Mouse (Mus musculus) forebrain, embryonic 15.5 days (tissue): ENCODE measurements around the gene Akt1. TPM values are rescaled to one million over a fixed set of nuclear protein-coding genes. Genes with fewer than 3 reads are reported as not detected.
A peak's percentile ranks its signal among the peaks of the same experiment; 100 is the strongest.

ENCODE experiments used
- ATAC-seq: fragments of 200-750 bp; cut with Nextera tagmentation; replicated peaks from 2 replicates; pipeline ENCODE4 v1.8.0; 2017; ENCODE audit warnings: mild to moderate bottlenecking, moderate TSS enrichment, moderate library complexity
- H3K27ac ChIP-seq: fragments of 300-500 bp; sonication (generic); replicated peaks from 2 replicates; pipeline ENCODE4 v1.5.1; 2015; ENCODE audit warnings: mild to moderate bottlenecking, inconsistent platforms
- H3K27me3 ChIP-seq: fragments of 300-500 bp; sonication (generic); 2 replicates; pipeline ENCODE4 v1.6.1; 2015; ENCODE audit warnings: inconsistent platforms
- H3K36me3 ChIP-seq: fragments of 300-500 bp; sonication (generic); 2 replicates; pipeline ENCODE4 v1.6.1; 2015; ENCODE audit warnings: mild to moderate bottlenecking, inconsistent platforms
- H3K4me1 ChIP-seq: fragments of 300-500 bp; sonication (generic); 2 replicates; pipeline ENCODE4 v1.6.1; 2015; ENCODE audit warnings: inconsistent platforms
- H3K4me2 ChIP-seq: fragments of 300-500 bp; sonication (generic); replicated peaks from 2 replicates; pipeline ENCODE4 v1.6.1; 2015; ENCODE audit warnings: mild to moderate bottlenecking, inconsistent platforms
- H3K4me3 ChIP-seq: fragments of 300-500 bp; sonication (generic); 2 replicates; pipeline ENCODE4 v1.5.1; 2015; ENCODE audit warnings: mild to moderate bottlenecking, inconsistent platforms
- H3K9ac ChIP-seq: fragments of 300-500 bp; sonication (generic); replicated peaks from 2 replicates; pipeline ENCODE4 v1.6.1; 2015; ENCODE audit warnings: mild to moderate bottlenecking, inconsistent platforms
- H3K9me3 ChIP-seq: fragments of 300-500 bp; sonication (generic); 2 replicates; pipeline ENCODE4 v1.6.1; 2016; ENCODE audit warnings: inconsistent platforms
- WGBS: fragments of 180-500 bp; shearing (Covaris S2); methylation state at CpG from one replicate; pipeline ENCODE4 v1.1.7; 2015; ENCODE audit warnings: mixed read lengths; 5-methylcytosine and 5-hydroxymethylcytosine counted together
- polyA plus RNA-seq: library from polyadenylated mRNA; unstranded; fragments of >200 nt; fragmentation: Nextera tagmentation; extraction: Ambion mirVana; gene quantifications from 2 replicates; pipeline ENCODE4 v1.2.1, GENCODE M21; 2015

Akt1 gene
- polyA plus RNA-seq: 79.1 and 147 TPM in 2 replicates

DNA sequence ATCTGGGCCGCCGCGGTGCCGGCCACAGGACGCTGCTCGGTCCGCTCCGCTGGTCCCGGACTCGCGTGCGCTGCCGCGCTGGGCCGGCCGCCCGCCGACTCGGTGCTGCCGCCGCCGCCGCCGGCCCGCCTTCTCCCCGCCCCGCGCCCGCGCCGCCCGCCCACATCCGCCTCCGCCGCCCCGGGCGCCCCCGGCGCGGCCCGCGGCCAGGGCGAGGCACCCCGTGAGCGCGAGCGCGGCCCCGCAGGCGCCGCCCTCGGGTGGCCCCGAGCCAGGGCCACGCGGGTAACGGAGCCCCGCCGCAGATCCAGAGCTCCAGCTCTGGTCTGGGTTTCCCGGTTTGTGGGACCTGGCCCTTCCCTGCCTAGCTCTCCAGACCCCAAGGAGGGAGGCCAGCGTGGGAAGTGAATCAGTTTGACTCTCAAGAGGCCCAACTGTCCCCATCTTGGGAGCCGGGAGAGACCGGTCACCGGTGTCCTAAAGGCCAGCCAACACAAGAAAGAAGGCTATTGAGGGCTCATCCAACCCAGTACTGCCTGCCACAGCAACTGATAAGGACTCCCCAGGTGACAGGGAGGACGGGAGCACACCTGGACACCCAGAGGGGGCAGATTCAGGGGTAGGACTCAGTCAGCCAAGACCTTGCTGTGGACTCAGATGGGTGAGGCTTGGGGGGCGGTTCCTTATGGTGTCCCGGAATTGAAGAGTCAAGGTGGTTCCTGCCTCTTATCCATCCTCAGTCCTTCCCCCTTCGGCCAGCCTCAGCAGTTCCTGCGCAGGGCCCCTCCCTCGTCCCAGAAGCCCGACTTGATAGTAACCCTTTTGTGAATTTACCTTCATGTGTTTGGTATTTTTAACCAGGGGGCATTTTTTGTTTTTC is at the start of gene Akt1:
TSS of gene Akt1 (minus strand) at position 753 of the 880 bp plus-strand sequence.
- peaks cover 12% of the 10 kb centered on the region for H3K27me3 ChIP-seq
- WGBS: under 1% methylated on average over 34 of the region's 70 CpGs
- peak within 1 kb of the TSS; percentile 91 for H3K27ac ChIP-seq
- H3K36me3 ChIP-seq: peaks cover 12% of the 10 kb centered on the region; the same call in 1 of the 2 replicates
- peak; percentile 9; the same call in 1 of the 2 replicates for ATAC-seq
- H3K4me1 ChIP-seq: peaks cover 53% of the 10 kb centered on the region
- peak within 1 kb of the TSS; percentile 94 for H3K4me3 ChIP-seq
- peak within 1 kb of the TSS; percentile 87 for H3K4me2 ChIP-seq
- H3K9ac ChIP-seq: peak within 1 kb of the TSS; percentile 98
- no peaks in the 10 kb centered on the region for H3K9me3 ChIP-seq

DNA sequence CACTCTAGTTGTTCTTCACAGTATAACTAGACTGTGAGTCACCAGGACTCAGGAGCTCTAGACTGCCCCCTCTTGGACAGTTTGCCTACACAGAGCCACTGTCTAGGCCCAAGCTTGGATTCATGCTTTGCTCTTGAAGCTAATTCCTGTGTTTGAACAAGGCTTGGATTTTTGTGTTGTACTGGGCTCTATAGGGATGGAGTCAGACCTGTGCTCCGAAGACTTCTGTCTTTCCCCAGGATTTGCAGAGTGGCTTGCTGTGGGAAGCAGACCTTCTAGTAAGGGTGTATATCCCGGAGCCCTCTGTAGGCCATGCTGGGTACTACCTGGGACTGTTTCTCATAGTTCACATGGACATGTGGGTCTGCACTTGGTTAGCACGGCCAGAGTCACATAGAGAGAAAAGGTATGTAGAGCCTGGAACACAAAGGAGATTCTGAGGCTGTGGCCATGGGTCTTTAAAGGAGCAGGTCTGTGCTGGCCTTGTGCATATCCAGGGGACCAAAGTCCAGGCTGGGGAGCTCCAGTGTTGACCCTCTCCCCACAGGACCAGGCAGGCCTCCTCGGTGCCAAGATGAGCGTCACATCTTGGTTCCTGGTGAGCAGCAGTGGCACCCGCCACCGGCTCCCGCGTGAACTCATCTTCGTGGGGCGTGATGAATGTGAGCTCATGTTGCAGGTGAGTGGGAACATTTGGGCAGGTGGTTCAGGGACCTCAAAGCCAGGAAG is 49.6 kb upstream of the Akt1 start:
- 77% methylated on average over 11 of the region's 11 CpGs for WGBS
- H3K4me1 ChIP-seq: peaks cover 36% of the 10 kb centered on the region
- H3K9ac ChIP-seq: no peak overlapping the region
- H3K27me3 ChIP-seq: no peaks in the 10 kb centered on the region
- no peak overlapping the region for H3K27ac ChIP-seq
- H3K4me3 ChIP-seq: no peak overlapping the region
- no peak; the same call in 1 of the 2 replicates for ATAC-seq
- no peak overlapping the region for H3K4me2 ChIP-seq
- H3K9me3 ChIP-seq: no peaks in the 10 kb centered on the region
- no peaks in the 10 kb centered on the region for H3K36me3 ChIP-seq

DNA sequence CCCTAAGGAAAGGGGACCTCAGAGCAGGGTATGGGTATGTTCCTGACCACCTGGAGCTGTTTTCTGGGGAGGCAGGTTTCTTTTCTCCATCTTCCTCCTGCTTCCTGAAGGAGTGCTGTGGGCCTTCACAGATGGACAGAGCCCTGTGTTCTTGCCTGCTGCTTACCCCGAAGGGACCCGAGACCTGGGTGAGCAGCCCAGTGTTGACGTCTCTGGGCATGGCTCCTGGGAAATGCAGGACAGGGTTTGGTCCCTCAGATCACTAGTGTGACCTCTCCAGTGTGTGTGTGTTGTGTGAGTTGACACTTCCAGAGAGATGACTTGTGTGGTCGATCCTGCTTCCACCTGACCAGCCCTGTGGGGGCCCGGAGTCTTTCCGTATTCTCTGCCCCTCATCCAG is 48.8 kb upstream of the Akt1 start:
- 90% methylated on average over 6 of the region's 6 CpGs for WGBS

DNA sequence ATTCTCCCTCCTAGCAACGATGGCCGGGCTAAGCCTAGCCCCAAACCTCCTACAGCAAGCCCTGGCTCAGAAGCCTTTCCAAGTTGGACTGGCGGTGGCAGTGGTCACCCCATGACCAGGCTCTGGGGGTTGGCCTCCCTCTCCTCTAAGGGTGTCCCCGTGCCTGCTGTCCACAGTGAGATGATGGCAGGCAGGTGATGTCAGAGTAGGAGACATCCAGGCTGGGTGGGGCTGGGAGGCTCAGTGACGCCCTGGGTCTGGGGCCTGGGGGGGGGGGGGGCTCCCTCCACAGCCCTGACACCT is 48.3 kb upstream of the Akt1 start:
- H3K36me3 ChIP-seq: no peaks in the 10 kb centered on the region
- peak overlapping the region; percentile 59 for H3K27ac ChIP-seq
- H3K4me3 ChIP-seq: peak overlapping the region; percentile 78
- WGBS: 11% methylated on average over 5 of the region's 5 CpGs
- peak; percentile 20; the same call in 1 of the 2 replicates for ATAC-seq
- peak overlapping the region; percentile 80 for H3K9ac ChIP-seq
- H3K9me3 ChIP-seq: no peaks in the 10 kb centered on the region
- H3K4me2 ChIP-seq: peak overlapping the region; percentile 85
- no peaks in the 10 kb centered on the region for H3K27me3 ChIP-seq
- H3K4me1 ChIP-seq: peaks cover 36% of the 10 kb centered on the region

More for the DNA sequence above, 48.8 kb upstream of the Akt1 start:
- H3K27ac ChIP-seq: no peak overlapping the region
- H3K9ac ChIP-seq: 0 out of 2 replicates have a peak overlapping the region, but pooled peaks have one; percentile 80
- H3K4me2 ChIP-seq: peak overlapping the region; percentile 85
- peaks cover 36% of the 10 kb centered on the region for H3K4me1 ChIP-seq
- no peaks in the 10 kb centered on the region for H3K9me3 ChIP-seq
- H3K36me3 ChIP-seq: no peaks in the 10 kb centered on the region
- ATAC-seq: no peak
- no peaks in the 10 kb centered on the region for H3K27me3 ChIP-seq
- H3K4me3 ChIP-seq: peak overlapping the region; percentile 78

DNA sequence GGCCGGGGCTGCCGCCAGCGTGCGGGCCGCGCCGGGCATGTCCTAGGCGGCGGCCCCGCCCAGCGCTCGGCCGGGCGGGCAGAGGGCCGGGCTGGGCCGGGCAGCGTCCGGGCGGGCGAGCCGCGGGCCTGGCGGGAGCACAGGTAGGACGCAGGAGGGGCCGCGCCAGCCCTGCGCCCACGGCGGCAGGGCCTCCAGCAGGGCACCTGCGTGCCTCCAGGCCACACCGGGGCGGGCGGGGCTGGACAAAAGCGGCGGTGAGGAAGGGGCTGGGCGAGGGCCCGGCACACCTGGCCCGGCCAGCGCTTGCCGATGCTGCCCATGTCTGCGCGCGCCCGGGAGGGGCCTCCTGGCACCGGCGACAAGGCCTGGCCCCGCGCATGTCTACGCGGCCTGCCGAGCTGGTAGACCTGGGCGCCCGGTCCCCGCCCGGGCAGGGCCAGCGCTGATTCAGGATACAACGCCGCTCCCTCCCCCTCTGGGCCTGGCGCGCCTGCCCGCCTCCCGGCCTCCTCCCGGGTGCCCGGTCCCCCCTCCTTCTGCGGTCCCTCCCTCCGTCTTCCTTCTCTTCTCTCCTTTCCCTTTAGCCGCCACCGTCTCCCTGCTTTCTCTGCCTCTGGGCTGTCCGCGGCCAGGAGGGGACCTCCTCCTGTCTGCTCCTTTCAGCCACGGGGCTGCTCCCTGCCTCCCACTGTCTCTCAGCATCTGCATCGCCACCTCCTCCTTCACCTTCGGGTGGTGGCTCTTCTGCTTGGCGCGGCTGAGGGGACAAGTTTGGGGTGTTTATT is 47.8 kb upstream of the Akt1 start:
- Histone ChIP-seq H3K36me3 (no peaks in the 10 kb centered on the region), H3K9ac (peak overlapping the region; percentile 80), H3K4me3 (peak overlapping the region; percentile 78), H3K27me3 (no peaks in the 10 kb centered on the region), H3K4me1 (peaks cover 36% of the 10 kb centered on the region), H3K27ac (peak overlapping the region; percentile 59), H3K4me2 (peak overlapping the region; percentile 85), H3K9me3 (no peaks in the 10 kb centered on the region)
- peak; percentile 55 for ATAC-seq
- WGBS: under 1% methylated on average over 42 of the region's 75 CpGs

DNA sequence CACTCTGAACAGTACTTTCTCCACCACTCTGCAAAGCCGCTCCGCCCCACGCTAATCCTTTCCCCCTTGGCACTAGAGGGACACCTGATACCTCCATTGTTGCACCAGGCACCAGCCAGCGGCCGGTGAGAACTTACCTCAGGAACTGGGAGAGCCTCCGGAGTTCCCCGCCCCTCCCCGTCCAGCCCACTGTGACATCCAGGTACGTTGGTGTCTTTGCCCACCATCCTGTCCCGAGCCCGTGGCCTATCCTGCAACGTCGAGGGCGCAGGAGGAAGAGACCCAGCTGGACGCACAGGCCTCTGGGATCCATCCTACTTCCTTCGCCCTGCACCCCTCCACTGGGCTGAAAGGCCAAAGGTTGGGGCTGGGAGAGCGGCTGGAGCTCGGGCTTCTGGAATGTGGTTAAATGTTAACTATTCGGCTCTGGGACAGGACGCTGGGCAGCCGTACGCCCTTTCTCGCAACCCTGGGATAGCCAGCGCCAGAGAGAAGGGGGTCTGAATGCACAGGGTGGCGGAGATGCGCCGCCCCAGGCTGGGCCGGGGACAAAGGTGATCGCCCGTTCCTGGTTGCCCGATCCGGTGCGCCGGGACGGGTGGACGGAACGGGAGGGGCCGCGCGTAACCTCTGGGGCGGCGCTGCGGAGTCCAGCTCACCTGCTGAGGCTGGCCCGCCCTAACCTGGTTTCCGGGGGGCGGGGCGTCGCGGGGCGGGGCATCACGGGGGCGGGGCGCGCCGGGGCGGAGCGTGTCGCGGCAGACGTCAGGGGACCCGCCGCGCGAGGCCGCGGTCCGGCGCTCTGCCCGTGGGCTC is 46.9 kb upstream of the Akt1 start:
- Histone ChIP-seq H3K4me1 (peaks cover 36% of the 10 kb centered on the region), H3K27me3 (no peaks in the 10 kb centered on the region), H3K9me3 (no peaks in the 10 kb centered on the region), H3K36me3 (no peaks in the 10 kb centered on the region), H3K9ac (peak overlapping the region; percentile 80), H3K4me3 (peak overlapping the region; percentile 78), H3K4me2 (peak overlapping the region; percentile 85), H3K27ac (peak overlapping the region; percentile 59; the same call in 1 of the 2 replicates)
- peak; percentile 45 for ATAC-seq
- 2% methylated on average over 67 of the region's 69 CpGs for WGBS

DNA sequence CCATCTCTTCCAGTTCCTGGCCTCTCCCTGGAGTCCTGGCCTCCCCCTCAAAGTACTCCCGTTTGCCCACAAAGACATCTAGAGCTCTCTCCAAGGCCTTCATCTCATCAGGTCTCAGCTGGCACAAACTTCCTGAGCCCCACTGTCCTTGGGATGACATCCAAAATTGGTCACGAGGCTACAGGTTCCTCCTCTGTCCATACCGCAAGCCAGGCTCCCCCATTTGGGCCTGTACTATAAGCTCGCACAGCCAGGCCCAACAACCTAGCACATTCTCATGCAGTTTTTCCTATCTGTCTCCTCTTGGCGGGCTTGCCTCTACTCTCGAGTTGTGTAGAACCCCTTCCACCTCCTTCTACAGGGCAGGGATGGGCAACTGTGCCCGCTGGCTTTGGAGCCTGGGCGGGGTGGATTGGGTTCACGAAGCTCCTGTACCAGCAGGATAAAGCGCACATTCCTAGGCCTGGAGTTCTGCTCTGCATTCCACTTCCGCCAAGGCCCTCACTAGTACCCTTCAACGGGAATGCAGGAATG is 46.3 kb upstream of the Akt1 start:
- WGBS: 42% methylated on average over 12 of the region's 12 CpGs
- H3K4me1 ChIP-seq: peaks cover 32% of the 10 kb centered on the region
- peak overlapping the region; percentile 78 for H3K4me3 ChIP-seq
- H3K9ac ChIP-seq: no peak overlapping the region; the same call in 1 of the 2 replicates
- ATAC-seq: no peak
- H3K27ac ChIP-seq: no peak overlapping the region
- H3K9me3 ChIP-seq: no peaks in the 10 kb centered on the region
- H3K36me3 ChIP-seq: no peaks in the 10 kb centered on the region
- peak overlapping the region; percentile 85 for H3K4me2 ChIP-seq
- H3K27me3 ChIP-seq: no peaks in the 10 kb centered on the region

DNA sequence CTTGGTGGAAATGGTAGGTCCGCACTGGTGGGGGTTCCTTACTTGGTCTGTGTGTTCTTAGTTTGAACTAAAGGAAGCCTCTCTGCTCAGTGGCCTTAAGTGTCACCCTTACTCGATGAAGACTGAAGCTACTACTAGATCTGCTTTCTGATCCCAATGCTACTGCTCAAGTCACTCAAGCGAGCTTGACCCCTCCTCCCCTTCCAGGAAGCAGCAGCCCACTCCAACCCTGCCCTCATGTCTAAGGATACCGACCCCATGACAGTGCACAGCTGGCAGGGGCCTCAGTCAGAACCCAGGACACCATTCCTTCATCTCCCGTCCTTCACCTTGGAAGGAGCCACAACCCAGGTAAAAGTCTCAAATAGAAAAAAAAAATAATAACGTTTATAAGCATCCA is 45.5 kb upstream of the Akt1 start, which contains the start of gene Cep170b:
TSS of gene Cep170b (plus strand) at position 240 of the 400 bp plus-strand sequence.
- H3K27ac ChIP-seq: no peak within 1 kb of the TSS
- no peaks in the 10 kb centered on the region for H3K9me3 ChIP-seq
- 78% methylated on average over 6 of the region's 6 CpGs for WGBS
- H3K36me3 ChIP-seq: no peaks in the 10 kb centered on the region
- H3K27me3 ChIP-seq: no peaks in the 10 kb centered on the region
- H3K9ac ChIP-seq: peak within 1 kb of the TSS; percentile 80; the same call in 1 of the 2 replicates
- H3K4me1 ChIP-seq: peaks cover 24% of the 10 kb centered on the region
- ATAC-seq: no peak
- H3K4me2 ChIP-seq: peak within 1 kb of the TSS; percentile 85
- peak within 1 kb of the TSS; percentile 78 for H3K4me3 ChIP-seq

DNA sequence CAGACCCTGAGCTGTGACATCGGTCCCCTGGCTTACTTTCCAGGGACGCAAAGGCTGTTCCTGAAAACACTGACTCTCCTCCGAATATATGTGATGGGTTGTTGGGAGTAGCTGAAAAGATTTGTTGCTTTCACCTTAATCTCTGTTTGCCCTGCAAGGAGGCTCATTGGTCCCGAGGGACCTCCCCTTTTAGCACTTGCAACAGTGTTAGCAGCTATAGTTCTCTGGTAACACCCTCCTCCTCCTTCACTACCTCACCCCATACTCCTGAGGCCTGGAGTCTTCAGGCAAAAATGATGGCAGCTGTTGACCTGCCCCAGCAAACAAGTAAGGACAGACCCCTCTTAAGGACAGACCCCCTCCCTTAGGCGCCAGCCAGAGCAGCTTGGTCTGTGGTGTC is 44.3 kb upstream of the Akt1 start:
- 72% methylated on average over 5 of the region's 5 CpGs for WGBS

DNA sequence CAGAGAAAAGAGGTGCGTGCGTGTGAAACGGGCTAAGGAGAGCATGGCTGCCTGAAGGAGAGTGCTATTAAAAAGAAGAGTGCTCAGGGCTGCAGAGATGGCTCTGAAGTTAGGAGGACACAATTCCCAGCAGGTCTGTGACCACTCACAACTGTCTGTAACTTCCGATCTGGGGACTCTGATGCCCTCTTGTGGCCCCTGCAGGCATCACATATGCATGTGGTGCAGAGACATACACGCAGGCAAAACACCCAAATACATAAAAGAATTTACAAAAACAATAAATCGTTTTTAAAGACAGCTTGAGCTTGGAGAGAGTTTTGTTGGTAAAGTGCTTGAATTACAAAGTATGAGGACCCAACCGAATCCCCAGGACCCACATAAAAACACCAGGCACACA is 42.5 kb upstream of the Akt1 start:
- Histone ChIP-seq H3K36me3 (no peaks in the 10 kb centered on the region), H3K9me3 (no peaks in the 10 kb centered on the region), H3K4me1 (peaks cover 16% of the 10 kb centered on the region), H3K4me2 (no peak overlapping the region), H3K9ac (no peak overlapping the region), H3K27me3 (no peaks in the 10 kb centered on the region), H3K4me3 (no peak overlapping the region), H3K27ac (no peak overlapping the region)
- ATAC-seq: no peak
- WGBS: 32% methylated on average over 7 of the region's 7 CpGs

More for the DNA sequence above, 44.3 kb upstream of the Akt1 start:
- Histone ChIP-seq H3K4me2 (no peak overlapping the region), H3K27me3 (no peaks in the 10 kb centered on the region), H3K4me3 (no peak overlapping the region), H3K4me1 (peaks cover 25% of the 10 kb centered on the region), H3K27ac (no peak overlapping the region), H3K9ac (no peak overlapping the region), H3K9me3 (no peaks in the 10 kb centered on the region), H3K36me3 (no peaks in the 10 kb centered on the region)
- no peak for ATAC-seq

DNA sequence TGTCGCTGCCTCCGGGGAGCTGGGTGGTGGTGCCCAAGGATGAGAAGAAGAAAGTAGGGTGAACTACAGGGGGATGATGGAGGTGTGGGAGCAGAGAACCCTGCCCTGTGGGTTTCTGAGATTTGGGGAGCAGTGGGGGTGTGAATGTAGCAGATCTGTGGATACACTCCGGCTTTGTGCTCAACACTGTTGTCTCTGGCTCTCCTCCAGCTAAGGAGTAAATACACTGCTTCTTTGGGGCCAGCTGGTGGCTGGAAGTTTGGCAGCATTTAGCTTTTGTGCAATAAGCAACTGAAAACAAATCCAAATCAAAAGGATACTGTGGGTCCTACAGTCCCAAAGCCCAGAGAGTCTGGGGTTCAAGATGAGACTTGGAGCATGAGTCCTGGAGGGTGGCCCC is 39.3 kb upstream of the Akt1 start:
- Histone ChIP-seq H3K9me3 (no peaks in the 10 kb centered on the region), H3K27ac (peak overlapping the region; percentile 64), H3K4me3 (no peak overlapping the region), H3K27me3 (peaks cover 3% of the 10 kb centered on the region; the same call in 1 of the 2 replicates), H3K36me3 (no peaks in the 10 kb centered on the region), H3K4me2 (no peak overlapping the region), H3K4me1 (peaks cover 11% of the 10 kb centered on the region), H3K9ac (no peak overlapping the region)
- peak; percentile 58 for ATAC-seq
- WGBS: 61% methylated on average over 3 of the region's 3 CpGs
